Mouse (Mus musculus) heart, postnatal 14 days (tissue): ENCODE measurements around the gene Ern2. TPM values are rescaled to one million over a fixed set of nuclear protein-coding genes. Genes with fewer than 3 reads are reported as not detected.

Experiments used
- DNase-seq, 2 experiments: peaks; one replicate each; pipeline ENCODE4 v3.0.0; 2021 to 2022
- intact Hi-C: fragments of 180-260 bp; cut with DNase I; formaldehyde crosslinking; loops from one replicate; pipeline ENCODE4 v1.15.1; 2025
- total RNA-seq, 2 experiments: library from RNA; stranded (reverse); gene quantifications; 2 replicates each; pipeline ENCODE4 v1.2.3; 2021

The Ern2 gene
- total RNA-seq, 2 experiments from 2014 or later = not detected

DNA sequence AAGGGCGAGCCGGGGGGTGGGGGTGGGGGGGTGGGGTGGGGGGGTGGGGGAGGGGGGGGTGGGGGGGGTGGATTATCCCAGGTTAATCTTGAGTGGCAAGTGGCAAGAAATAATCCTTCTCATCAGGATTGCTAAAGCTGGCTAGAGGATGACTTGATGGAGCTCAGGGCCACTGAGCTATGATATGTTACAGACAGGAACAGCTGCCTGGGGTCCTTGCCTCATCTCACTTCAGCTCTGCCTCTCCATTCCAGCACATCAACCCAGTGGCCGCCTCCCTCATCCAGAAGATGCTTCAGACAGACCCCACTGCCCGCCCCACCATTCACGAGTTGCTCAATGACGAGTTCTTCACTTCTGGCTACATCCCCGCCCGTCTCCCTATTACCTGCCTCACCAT, 22.2 kb downstream of the Ern2 start:
- no peak for DNase-seq
- intact Hi-C loops = no loop called here

DNA sequence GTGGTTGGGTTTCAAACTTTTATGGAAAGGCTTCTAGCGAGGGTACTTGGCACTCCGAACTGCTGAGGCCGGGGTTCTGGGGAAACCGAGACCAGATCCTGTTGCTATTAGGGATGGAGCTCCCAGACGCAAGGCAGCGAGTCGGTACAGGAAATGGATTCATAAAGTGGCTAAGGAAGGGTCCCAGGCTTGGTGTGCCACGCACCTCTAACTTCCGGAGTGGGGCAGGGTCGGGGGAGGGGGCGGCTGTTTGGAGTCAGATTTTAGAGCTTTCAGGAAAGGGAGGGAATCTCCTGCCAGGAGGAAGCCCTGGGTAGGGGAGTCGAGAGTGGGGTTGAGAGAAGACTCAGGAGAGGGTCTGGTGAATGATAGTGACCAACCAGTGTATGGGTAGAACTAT, 26.0 kb downstream of the Ern2 start:
- no peak for DNase-seq
- intact Hi-C loops = no loop called here

DNA sequence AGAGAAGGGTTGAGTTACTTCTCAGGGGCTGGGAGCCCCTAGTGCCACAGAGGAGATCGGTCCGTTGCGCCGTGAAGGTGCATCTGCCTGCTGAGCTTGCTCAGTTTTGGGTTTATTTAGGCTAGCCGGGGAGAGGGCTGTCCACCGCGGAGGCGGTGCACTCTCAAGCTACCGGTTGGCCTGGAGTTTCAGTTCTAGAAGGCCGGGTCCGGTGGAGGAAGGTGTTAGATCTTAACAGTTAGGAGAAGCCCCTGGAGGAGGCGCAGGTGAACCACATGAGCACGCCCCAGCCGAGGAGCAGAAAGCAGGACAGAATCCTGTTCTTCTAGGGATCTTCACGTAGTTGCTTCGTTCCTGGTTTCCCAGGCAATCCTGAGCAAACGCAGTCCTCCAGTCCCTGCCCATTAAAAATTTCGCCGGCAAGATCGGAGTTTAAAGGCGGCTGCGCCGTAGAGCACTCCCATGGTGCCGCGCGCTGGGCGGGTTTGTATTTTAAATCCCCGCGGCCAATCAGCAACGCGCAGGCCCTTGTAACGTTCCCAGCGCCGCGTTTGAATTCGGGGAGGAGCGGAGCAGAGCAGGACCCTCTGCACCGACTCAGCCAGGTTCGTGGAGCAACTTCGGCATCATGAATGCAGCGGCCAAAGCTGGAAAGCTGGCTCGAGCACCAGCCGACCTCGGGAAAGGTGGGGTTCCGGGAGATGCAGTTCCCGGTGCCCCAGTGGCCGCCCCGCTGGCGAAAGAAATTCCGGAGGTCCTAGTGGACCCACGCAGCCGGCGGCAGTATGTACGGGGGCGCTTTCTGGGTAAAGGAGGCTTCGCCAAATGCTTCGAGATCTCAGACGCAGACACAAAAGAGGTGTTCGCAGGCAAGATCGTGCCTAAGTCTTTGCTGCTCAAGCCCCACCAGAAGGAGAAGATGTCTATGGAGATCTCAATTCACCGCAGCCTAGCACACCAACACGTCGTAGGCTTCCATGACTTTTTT, 26.8 kb downstream of the Ern2 start, which contains the start of gene Plk1:
TSS of gene Plk1 (plus strand) at position 525 of the 988 bp plus-strand sequence.
- intact Hi-C loops = loop anchor here (2.0 kb wide), 1 partner anchor 26 kb away; the partner anchor contains the start of genes Dctn5 and Palb2
- DNase-seq = peak; percentile 79 to 83

DNA sequence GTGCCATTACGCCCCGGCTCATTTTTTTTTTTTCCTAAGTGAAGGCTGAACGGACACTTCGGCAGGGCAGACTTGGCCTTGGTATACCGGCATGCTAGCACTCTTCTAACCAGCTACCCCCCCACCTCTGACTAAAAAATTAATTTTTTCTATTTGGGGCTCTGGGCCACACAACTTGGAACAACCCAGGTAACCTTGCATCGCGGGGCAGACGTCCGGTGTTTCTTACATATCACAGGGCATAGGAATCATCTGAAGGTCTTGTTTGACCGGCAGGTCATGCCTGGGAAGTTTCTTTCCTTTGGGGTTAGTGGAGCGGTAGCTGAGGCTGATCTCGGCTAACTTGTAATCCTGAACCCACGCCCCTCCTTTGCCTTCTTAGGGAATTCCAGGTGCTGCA, 27.5 kb downstream of the Ern2 start:
- DNase-seq = no peak
- intact Hi-C loops = loop anchor here (2.0 kb wide), 1 partner anchor 26 kb away; the partner anchor contains the start of genes Dctn5 and Palb2

DNA sequence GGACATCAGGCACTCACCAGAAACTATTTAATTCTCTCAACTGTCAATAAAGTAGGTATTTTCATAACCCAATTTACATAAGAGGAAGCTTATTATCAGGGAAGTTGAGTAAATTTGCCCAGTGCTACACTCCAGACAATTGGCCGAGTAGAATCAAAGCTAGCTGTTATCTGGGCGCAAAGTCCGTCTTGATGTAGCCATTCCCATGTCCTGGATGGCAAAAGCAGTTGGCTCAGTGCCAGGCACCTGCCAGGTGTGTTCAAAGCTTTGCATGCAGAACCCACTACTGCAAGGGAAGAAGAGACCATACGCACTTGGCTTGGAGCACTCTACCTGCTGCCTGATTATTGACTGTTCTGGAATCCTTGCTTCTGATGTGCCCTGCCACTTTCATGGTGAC, 33.5 kb downstream of the Ern2 start:
- DNase-seq = no peak
- intact Hi-C loops = no loop called here

DNA sequence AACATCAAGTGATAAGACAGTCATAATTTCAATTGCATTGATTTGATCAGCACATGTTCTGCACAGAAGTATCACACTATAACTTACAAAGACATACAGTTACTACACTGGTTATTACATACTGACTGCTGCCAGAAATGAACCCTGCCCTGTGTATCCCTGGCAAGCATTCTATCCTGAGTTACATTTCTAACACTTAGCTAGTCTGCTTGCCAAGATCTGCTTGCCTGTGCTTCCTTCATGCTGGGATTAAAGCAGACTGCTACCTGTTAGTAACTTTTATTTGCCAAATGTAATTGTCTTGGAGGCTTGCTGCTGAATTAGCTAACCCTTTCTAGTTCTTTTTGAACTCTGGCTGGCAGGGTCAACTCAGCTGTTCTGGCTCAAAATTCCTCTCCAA, 45.0 kb downstream of the Ern2 start:
- no peak for DNase-seq
- intact Hi-C loops = no loop called here

DNA sequence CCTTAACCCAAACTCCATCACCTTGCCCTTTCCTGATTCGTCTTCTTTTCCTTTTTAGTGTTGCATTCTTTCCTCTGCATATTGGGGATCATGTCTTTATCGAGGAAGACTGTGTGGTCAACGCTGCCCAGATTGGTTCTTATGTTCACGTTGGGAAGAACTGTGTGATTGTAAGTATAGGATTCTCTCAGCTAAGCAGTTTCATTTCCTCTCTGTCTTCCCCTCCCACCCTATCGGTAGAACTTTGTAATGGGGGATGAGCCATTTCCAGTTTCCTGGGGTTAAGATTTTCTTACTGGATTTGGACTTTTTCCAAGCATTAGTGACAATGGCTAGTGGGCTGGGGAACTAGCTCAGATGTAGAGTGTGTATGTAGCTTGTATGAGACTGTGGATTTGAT, 47.8 kb downstream of the Ern2 start:
- no peak for DNase-seq
- intact Hi-C loops = no loop called here

DNA sequence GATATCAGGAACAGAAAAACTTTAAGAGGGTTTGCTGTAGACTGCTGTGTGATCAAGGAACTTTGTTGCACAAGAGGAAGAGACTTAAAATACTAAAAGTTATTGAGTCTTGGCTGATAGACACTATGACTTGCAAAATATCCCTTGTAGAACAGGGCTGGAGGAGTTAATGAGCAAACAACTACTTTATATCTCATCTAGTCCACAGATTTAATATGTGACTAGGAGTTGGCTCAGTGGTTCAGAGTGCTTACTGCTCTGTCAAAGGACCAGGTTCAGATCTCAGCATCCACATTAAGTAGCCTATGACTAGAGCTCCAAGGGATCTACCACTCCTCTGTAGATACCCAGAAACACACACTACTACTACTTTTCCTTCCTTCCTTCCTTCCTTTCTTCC, 48.9 kb downstream of the Ern2 start:
- intact Hi-C loops = no loop called here
- DNase-seq = no peak

DNA sequence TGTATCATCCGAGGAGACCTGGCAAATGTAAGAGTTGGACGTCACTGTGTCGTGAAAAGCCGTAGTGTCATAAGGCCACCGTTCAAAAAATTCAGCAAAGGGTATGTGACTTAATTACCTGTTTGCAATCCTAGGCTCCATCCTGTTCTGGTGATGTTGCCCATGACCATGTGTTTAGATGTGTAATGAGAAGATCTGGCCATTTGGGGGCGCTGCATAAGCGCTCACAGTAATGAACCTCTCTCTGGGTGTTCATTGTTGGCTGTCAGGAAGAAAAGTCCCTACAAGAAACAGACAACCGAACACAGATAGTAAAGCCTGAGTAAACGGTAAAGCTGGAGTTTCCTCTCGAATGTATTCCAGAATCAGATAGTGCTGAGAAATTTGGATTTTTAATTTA, 50.9 kb downstream of the Ern2 start:
- intact Hi-C loops = no loop called here
- peak in 1 of 2 experiments; percentile 24 for DNase-seq

DNA sequence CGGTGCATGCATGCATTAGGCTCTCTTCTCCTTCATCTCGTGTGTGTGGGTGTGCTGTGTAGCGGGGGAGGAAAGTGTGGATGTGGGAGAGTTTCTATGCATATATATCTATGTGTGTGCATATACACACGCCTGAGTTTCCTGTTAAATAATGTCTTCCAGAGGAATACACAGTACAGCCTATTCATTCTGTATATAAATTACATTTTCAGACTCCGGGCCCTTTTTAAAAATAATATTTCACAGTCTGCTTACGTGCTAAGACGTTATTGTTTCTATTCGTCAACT, 52.7 kb downstream of the Ern2 start:
- intact Hi-C loops = loop anchor here (2.0 kb wide), 1 partner anchor 26 kb away; the partner anchor contains the start of gene Plk1
- DNase-seq = no peak

DNA sequence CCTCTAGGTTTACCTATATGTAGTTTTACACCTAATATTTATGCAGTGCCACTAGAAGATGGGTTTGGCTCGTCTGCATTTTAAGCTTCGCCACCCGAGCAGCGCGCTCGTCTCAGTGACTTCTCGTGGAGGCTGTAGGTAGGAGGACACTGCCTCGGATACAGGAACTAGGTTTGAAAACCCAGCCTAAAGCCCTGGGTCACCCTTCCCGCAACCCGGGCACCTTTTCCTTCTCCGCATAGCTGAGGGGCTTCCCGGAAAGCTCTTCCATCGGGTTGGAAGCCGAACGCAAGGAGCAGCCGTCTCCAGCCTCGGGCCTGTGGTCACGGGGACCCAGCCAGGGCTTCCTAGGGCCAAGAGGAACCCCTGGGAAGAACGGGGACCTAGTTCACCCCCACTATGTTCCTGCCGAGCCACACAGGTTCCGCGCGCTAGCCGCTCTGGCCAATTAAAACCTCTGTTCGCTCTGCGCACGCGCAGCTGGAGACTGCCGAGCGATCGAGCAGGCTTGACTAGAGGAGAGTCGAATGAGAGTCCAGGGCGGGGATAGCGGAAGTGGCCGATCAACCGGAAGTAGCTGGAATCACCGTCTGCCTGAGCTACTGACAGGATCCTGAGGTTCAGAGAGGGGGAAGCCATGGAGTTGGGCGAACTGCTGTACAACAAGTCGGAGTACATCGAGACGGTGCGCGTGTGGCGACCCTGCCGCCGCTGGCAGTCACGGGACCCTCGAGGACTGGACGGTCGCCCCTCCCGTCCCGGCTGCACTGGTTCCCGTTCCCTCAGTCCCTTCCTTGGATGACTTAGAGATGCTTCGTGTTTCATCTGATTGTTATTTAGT, 53.3 kb downstream of the Ern2 start, which contains the start of the genes Palb2 and Dctn5:
TSS of gene Palb2 (minus strand) at position 489 of the 841 bp plus-strand sequence.
TSS of gene Dctn5 (plus strand) at position 545 of the 841 bp plus-strand sequence.
- intact Hi-C loops = loop anchor here (1.0 to 2.0 kb wide), 2 partner anchors 26 to 31 kb away; partner anchors contain the start of genes Ndufab1 and Plk1
- DNase-seq = peak; percentile 98

DNA sequence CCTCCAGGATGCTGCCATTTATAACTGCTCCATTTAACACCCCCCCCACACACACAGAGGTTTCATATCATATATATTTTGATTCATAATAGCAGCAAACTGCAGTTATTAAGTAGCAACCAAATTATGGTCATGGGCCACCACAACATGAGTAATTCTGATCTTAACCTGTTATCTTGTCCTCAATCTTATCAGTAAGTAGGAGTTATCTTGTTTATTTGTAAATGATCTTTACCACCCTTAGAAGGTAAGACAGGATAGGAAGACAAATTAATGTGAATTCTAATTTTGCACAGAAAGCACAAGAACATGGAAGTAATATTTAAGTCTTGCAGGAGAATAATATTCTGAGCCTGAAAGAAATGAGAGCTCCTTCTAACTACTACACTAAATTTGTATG, 54.2 kb downstream of the Ern2 start:
- DNase-seq = no peak
- intact Hi-C loops = loop anchor here (1.0 to 2.0 kb wide), 2 partner anchors 27 to 31 kb away; partner anchors contain the start of genes Ndufab1 and Plk1

DNA sequence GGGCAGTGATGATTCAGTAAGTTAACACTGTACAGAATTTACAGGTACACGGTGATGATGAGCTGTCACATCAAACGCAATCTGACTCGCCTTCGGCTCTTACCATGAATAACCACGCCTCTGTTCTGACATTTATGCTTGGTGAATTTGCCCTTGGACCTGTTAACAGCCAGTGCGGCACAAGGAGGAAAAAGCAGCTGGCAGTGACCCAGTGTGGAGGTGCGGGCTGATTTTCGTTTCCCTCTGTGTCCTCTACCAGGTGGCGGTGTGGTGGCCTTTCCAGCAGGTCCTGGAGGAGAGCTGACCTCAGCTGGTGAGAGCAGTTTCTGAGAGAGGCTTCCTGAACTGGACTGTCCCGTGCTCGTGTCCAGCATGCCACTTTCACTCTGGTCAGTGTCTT, 59.1 kb downstream of the Ern2 start:
- intact Hi-C loops = no loop called here
- DNase-seq = no peak

DNA sequence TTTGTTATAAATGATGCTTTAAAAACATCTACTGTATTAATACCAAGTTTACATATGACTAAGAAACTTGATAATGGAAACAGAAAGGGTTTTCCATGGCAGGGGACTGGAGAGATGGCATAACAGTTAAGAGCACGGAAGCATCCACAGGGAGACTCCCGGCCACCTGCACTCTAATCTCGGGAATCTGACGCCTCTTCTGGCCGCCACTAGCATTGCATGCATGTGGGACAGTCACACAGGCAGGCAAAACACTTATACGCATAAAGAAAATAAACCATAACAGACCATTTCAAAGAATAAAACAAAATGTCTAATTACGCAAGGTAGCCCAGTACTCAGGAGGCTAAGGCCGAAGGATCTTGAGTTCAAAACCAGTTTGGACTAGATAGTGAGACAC, 60.4 kb downstream of the Ern2 start:
- intact Hi-C loops = no loop called here

DNA sequence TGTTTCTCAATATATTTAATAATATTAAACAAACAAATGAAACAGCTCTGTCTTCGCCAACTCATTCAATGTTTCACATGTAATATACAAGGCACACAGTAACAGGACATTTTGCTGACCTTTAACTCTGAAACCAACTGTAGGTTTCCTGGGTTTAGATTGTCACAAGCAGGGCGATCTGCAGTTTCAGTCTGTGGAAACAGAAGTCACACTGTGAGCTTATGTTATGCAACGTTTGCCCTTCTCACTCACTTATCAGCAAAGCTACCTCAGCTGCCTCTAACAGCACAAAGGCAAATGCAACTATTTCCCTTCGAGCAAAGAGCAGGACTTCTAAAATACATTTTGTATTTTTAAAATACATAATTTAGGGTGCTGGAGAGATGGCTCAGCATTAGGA, 62.5 kb downstream of the Ern2 start:
- intact Hi-C loops = no loop called here
- no peak for DNase-seq

More for the DNA sequence above, 60.4 kb downstream of the Ern2 start:
- no peak for DNase-seq

Other genes starting within 250 kb of the Ern2 start
- gene Cog7, start 204.5 kb downstream of the Ern2 start, total RNA-seq = 10 to 100 TPM; 15.3 to 16.0 TPM
- 10 to 100 TPM; 28.7 to 29.6 TPM for gene Gga2, start 165.0 kb downstream of the Ern2 start, total RNA-seq
- gene Ubfd1, start 119.0 kb downstream of the Ern2 start, total RNA-seq = 10 to 100 TPM; 33.0 to 39.6 TPM
- gene Ears2, start 118.9 kb downstream of the Ern2 start, total RNA-seq = 10 to 100 TPM; 10.0 to 12.6 TPM
- 1,000 to 10,000 TPM; 1,455 to 1,530 TPM for gene Ndufab1, start 84.3 kb downstream of the Ern2 start, total RNA-seq
- 1 to 10 TPM in 1 of 2 experiments, under 1 TPM in 1; 1.00 to 1.0 TPM for gene Palb2, start 53.2 kb downstream of the Ern2 start, total RNA-seq
- 10 to 100 TPM; 30.3 to 32.3 TPM for gene Dctn5, start 53.2 kb downstream of the Ern2 start, total RNA-seq
- 1 to 10 TPM; 4.1 to 5.9 TPM for gene Plk1, start 26.8 kb downstream of the Ern2 start, total RNA-seq
- gene Chp2, start 33.3 kb upstream of the Ern2 start, total RNA-seq = 1 to 10 TPM; 2.0 to 3.3 TPM
- gene Prkcb, start 102.5 kb upstream of the Ern2 start, total RNA-seq = 1 to 10 TPM; 4.0 to 9.8 TPM